Mouse (Mus musculus): ENCODE data around the gene Olfr523.

Gene Olfr523

DNA sequence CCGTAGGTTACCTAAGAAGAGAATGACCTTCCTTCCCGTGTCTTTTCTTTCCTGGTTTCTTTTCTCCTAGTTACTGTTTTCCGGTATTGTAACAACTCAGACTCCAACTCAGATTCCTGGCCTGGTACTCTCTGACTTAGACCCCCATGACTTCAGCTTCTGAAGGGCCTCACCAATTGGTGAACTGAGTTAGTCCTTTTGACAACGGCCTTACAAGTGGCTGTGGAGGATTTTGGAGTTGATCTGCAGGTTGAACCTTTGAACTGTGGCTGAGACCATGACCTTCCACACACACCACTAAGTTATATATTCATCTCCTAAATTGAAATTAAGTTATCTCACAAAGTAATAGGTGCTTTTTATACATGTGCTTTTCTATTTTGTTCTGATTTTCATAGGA, 11.2 kb downstream of the Olfr523 start:
- no peak for DNase-seq

DNA sequence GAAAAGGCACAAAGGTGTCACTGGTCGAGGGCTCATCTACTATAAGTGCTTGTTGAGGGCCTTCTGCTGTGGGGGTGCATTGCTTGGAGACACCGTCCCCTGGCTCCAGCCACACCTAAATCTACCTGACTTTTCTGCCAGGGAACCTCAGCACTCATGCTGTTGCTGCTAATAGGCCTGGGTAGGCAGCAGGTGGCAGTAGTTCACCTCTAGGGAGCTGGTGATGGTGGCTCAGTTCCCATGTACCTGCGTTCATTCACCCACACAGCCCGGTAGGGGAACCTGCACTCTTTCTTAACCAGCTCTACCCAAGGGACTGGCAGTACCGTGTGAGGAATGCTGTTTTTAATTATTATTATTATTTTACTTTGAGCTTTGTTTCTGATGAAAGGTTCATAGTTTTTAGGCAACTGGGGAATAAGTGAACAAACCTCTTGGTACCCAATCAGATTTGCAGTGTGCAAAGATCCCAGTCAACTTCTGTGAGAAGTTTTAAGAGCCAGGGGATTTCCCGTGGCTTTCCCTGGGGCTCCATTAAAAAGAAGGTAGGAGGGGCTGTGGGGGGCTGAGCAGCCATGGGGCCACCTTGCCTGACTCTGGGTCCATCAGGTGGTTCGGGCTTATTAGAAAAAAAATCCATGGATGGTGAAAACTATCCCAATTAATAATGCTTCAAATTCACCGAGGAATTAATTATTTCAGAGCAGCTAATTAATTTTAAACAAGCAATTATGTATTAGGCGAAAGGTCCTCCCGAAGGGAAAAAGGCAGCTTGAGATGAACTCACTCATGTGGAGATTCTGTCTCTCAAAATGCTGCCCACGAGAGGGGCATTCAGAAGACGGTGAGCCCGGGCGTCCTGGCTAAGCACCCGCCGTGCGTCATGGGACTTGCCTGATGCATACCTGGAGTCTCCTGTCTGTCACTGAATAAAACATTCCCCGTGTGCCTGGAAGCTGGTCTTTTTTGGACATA, 13.9 kb downstream of the Olfr523 start:
- DNase-seq = peak; percentile 41

GRCm38 (mm10) chr7:140187721-140188390, 14.8 kb downstream of the Olfr523 start:
- DNase-seq = peak; percentile 13

DNA sequence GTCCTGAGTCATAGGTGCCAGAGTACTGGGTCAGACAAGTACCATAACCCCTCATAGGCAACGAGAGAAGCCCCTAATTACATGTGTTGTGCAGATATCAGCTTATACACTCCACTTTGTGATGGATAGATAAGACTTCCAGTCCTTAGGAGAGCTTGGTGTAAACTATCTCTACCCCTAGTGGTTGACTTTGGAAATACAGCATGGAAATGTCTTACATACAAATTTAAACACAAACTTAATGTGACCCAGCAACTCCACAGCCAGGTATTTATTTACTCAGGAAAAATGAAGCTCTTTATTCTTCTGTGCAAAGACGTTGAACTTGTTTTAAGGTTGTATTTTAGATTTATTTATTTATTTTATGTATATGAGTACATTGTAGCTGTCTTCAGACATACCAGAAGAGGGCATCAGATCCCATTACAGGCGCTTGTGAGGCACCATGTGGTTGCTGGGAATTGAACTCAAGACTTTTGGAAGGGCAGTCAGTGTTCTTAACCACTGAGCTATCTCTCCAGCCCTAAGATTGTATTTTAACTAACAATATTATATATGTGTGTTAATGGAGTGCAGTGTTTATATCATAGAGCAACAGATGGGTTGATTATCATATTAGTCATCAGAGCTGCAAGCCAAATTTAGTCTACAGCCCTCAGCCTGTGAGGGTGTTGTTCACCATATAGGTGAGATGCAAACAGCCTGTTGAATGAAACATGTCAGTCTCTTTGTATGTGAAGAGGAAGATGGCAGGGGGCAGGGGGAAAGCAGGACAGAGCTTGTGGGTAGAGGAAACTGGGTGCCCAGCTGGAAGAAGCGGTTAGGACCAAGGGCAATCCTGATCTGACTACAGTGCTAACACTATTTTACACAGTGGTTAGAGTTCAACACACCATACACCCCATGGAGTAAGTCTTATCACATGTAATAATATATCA, 15.6 kb downstream of the Olfr523 start:
- DNase-seq = no peak

DNA sequence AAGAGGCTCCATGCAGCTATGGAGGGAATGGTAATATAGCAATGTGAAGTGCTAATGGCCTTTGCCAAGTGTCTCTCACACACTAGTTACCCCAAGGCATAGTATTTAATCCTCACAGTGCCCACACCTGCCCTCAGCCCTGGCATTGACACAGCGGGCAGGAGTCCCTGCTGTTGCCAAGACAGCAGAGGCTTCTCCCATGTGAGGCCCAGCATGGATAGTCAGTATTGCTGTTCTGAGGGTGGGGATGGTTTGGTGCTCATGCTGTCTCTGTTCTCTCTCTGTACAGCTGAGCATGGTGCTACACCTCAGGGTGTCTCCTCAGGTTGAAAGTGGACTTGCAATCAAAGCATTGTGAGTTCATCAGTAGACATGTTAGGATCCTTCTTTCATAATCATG, 17.4 kb downstream of the Olfr523 start:
- no peak for DNase-seq

GRCm38 (mm10) chr7:140192445-140192844, 19.4 kb downstream of the Olfr523 start:
- no peak for DNase-seq

DNA sequence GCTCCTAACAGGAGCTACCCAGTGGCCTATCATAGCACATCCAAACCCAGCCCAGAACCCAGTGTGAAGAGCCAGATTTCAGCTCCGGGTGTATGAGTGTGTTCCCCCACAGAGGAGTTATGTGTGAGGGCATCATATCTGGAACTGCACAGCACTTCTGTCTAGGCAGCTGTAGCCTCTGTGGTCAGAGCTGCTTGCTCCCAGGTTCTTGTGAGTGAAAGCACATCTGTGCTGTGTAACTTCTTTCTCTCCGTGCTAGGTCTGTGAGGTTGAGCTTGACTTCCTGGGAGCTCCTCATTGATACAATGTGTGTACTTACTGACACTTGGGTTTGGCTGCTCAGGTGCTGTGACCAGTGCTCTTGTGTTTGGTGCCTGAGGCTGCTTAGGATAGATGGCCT, 19.8 kb downstream of the Olfr523 start:
- no peak for DNase-seq

DNA sequence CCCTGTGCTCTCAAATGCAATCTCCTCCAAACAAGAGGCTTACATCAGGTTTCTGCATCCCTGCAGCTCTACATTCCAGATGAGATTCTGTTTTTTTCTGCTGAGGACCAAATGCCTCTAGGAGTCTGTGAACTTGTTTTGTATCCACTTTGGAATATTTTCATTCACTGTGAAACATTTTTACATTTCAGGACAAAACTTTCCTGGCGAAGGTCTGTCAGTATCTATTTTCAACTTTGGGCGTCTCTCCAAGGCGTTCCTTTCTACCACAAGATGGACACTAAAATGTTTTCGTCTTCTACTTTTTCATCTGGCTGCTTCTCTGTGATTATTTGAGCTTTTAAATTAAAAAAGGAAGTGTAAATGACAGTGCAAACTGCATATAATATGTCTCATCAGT, 21.0 kb downstream of the Olfr523 start:
- peak; percentile 16 for DNase-seq

DNA sequence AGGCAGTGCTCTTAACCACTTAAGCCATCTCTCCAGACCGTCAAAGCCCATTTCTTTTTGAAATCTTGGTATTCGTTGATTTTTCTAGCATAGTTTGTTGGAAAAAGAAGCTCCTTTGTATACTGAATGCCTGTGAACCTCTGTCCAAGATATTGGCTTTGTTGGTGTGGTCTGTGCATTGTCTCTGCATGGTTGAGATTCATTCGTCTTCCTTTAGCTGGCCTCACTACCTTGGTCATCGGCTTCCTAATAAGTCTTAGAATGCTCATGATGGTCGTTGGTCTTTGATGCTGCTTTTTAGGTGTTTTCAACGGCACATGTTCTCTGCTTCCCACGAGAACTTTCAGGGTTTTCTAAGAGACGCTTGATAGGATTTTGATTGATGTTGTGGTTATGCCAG, 23.0 kb downstream of the Olfr523 start:
- no peak for DNase-seq

DNA sequence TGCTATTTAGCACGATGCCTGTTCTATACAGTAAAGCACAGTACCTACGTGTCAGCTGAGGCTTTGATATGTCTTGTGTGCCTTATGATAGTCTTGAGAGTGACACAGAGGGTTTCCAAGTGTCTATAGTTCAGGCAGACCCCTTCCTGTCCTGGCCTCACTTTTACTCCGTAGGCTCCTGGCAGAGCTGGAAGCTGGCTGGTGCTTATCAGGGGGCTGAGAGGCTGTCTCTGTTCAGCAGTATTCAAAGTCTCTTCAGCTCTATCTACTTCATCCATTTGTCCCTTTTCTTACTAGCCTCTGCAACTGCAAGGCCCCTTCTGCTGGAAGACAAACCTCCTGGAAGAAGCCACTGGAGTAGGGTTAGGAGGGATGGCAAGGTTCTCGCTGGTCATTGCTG, 28.1 kb downstream of the Olfr523 start:
- no peak for DNase-seq

GRCm38 (mm10) chr7:140205864-140206263, 32.8 kb downstream of the Olfr523 start, which contains the start of gene Olfr524:
TSS of gene Olfr524 (minus strand) at chr7:140205964.
- DNase-seq = no peak

DNA sequence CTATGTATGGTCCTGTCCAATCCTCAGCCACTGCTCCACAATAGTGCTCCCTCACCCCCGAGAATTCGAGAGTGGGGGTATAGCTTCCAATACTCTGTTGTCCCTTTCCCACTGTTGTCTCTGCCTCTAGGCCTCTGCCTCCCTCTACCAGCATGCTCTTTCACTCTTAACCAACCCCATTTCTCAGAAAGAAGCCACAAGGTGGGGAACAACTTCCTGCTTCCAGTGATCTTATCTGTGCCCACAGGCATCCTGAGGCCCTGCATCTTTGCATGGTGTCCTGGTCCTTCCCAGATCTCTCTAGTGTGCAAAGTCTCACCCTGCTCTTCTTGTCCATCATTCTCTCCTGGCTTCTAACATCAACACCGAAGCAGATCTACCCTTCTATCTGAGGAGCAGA, 33.9 kb downstream of the Olfr523 start:
- DNase-seq = no peak

- DNase-seq = no peak
Measured at GRCm38 (mm10) chr7:140208153-140208552, 35.1 kb downstream of the Olfr523 start.

DNA sequence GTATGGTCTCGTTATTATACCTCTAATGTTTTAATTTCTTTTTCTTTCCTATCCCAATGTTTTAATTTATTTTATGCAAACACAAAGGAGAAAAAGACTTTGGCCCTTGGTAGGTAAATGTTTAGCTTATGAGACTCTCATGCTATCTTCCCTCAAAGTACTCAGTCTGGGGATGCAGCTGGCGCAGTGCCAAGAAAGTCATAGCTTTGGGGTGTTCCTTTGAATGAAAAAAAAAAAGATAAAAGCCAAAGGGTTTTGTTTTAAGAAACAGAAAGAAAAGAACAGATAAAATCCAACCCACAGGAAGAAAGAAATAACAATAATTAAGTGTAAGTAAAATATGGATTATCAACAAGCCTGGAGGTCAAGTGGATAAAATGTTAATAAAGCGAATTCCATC, 35.7 kb downstream of the Olfr523 start:
- no peak for DNase-seq

DNA sequence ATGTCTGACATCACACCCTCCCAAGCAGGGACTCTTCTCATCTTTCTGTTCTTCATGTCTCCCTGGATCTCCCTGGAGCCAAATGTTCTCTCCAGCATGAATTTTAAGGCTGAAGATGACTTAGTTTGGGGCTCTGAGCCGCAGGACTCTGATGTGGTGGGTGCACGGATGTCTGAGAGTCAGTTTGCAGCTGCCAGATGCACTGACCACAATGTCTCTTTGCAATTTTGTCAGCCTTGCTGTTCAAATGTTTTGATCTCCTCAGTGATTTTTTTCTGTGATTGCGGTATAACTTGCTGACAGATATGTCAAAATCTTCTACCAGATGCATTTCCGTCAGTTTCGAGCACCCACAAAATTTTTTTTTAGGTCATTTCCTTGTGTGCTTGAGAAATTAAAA, 40.8 kb downstream of the Olfr523 start:
- no peak for DNase-seq

- DNase-seq = no peak
Measured at GRCm38 (mm10) chr7:140217967-140218366, 45.0 kb downstream of the Olfr523 start, which contains the start of gene Cd163l1. TSS of gene Cd163l1 (plus strand) at chr7:140218267.

GRCm38 (mm10) chr7:140219268-140219667, 46.3 kb downstream of the Olfr523 start:
- DNase-seq = no peak

DNA sequence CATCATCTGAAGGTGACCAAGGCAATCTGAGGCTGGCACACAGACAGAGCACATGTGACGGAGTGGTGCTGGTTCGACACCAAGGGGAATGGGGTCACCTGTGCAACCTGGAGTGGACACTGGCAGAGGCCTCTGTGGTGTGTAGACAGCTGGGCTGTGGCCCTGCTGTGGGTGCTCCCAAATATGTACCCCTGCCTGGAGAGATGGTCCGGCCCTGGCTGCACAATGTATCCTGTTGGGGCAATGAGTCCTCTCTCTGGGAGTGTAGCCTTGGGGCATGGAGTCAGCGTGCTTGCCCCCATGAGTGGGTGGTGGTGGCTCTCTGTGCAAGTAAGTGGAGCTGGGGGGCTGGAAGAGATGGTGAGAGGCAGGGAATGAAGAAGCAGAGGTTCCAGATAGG, 47.4 kb downstream of the Olfr523 start:
- no peak for DNase-seq

DNA sequence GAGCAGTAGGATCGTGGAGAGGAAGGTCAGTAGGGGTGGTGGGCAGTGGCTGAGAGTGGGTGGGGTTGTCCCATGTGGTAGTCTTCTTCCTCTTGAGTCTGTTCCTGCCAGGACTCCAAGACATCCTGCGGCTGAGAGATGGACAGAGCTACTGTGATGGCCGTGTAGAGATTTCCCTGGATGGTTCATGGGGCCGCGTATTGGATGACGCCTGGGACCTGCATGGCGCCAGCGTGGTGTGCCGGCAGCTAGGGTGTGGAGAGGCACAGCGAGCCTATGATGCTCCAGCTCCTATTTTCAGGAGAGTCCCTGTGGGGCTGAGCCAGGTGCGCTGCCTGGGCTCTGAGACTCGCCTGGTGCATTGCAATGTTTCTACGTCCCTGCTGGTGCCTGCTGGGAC, 51.2 kb downstream of the Olfr523 start:
- DNase-seq = no peak

Data from right cerebral cortex, adult 18-20 months (tissue).